Mouse (Mus musculus): ENCODE measurements around the gene Drp2.

Gene Drp2

GRCm38 (mm10) chrX:134403863-134404583 is at the start of gene Drp2:
Drp2 (plus strand) TSS chrX:134404551.
- no peak for DNase-seq

DNA sequence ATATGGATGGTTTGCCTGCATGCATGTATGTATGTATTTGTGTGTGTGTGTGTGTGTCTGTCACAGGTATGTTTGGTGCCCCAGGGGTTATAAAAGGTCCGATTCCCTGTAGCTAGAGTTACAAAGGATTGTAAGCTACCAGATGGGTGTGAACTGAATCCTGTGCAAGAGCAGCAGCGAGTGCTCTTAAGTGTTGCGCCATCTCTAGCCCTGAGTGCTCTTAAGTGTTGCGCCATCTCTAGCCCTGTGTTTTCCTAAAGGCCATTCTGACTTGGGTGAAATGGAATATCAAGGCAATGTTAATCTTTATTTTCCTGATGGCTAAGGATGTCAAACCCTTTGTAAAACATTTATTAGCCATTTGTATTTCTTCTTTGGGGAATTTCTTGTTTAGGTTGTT is 45.0 kb upstream of the Drp2 start:
- no peak for DNase-seq

GRCm38 (mm10) chrX:134362156-134362555 is 42.2 kb upstream of the Drp2 start:
- DNase-seq, result no peak

- no peak for DNase-seq
Observed at GRCm38 (mm10) chrX:134365421-134365820, 38.9 kb upstream of the Drp2 start.

GRCm38 (mm10) chrX:134366547-134366946 is 37.8 kb upstream of the Drp2 start:
- DNase-seq, result no peak

- no peak for DNase-seq
Observed at GRCm38 (mm10) chrX:134371279-134371678, 33.1 kb upstream of the Drp2 start.

- DNase-seq, result no peak
Observed at GRCm38 (mm10) chrX:134374190-134374589, 30.2 kb upstream of the Drp2 start.

GRCm38 (mm10) chrX:134384896-134385295 is 19.5 kb upstream of the Drp2 start:
- DNase-seq, result no peak

GRCm38 (mm10) chrX:134398972-134399371 is 5.4 kb upstream of the Drp2 start:
- DNase-seq, result no peak

DNA sequence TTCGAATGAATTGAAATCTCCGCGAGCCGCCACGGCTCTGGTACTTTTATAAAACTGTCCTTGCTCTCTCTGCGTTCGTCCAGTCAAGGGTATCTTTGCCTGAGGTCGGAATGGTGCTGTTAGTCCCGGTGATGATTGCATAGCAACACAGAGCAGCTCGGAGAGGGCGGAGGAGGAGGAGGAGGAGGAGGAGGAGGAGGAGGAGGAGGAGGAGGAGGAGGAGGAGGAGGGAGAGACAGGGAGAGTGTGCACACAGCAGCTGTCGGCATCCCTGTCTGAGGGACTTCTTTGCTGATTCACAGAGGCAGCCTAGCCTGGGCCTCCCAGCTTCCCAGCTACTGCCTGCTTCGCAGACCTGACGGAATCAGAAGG is 219 bp downstream of the Drp2 start:
- no peak for DNase-seq

GRCm38 (mm10) chrX:134409354-134409900 is 5.1 kb downstream of the Drp2 start:
- DNase-seq, result no peak

GRCm38 (mm10) chrX:134412096-134412495 is 7.7 kb downstream of the Drp2 start:
- DNase-seq, result no peak

DNA sequence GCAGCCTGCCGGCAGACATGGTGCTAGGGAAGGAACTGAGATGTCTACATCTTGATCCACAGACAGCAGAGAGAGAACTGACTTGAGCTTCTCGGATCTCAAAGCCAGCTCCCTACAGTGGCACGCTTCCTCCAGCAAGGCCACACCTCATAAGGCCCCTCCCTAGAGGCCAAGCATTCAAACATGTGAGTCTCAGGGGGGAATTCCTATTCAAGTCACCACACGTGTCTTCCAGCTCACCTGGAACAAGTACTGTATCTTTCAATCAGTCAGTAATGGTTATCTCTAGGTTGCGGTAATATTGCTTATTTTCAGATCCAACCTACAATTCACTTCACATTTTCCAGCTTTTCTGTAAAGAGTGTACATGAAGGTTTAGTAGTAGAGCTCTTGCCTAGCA is 15.7 kb downstream of the Drp2 start:
- no peak for DNase-seq

DNA sequence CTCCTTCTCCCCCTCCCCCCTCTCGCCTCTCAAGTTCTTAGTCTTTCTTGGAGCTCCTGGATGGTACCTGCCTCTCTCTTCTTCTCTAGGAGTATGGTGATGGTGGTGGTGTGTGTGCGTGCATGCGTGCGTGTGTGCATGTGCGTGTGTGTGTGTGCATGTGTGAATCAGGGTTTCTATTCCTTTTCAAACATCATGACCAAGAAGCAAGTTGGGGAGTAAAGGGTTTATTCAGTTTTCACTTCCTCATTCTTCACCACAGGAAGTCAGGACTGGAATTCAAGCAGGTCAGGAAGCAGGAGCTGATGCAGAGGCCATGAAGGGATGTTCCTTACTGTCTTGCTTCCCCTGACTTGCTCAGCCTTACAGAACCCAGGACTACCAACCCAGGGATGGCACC is 19.9 kb downstream of the Drp2 start:
- DNase-seq, result no peak

- DNase-seq, result no peak
Observed at GRCm38 (mm10) chrX:134425798-134426197, 21.4 kb downstream of the Drp2 start.

- no peak for DNase-seq
Observed at GRCm38 (mm10) chrX:134426819-134427218, 22.5 kb downstream of the Drp2 start.

DNA sequence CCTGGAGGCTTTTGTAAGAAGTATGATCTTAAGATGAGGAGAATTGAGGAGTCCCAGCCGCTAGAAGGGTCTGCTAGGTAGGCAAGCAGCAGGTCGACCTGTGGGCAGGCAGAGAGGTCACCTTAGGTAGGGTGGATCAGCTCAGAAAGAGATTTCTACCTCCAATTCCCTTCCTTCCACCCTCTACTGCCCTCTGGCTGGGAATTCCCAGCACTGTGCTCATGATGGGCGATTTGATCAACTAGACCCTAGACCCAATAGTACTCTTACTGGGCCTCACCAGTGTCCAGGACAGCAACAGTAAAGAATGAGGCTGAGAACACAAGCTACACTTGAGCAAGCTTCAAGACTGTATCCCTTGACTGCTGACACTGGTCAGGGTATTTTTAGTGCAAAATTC is 23.0 kb downstream of the Drp2 start:
- DNase-seq, result no peak

DNA sequence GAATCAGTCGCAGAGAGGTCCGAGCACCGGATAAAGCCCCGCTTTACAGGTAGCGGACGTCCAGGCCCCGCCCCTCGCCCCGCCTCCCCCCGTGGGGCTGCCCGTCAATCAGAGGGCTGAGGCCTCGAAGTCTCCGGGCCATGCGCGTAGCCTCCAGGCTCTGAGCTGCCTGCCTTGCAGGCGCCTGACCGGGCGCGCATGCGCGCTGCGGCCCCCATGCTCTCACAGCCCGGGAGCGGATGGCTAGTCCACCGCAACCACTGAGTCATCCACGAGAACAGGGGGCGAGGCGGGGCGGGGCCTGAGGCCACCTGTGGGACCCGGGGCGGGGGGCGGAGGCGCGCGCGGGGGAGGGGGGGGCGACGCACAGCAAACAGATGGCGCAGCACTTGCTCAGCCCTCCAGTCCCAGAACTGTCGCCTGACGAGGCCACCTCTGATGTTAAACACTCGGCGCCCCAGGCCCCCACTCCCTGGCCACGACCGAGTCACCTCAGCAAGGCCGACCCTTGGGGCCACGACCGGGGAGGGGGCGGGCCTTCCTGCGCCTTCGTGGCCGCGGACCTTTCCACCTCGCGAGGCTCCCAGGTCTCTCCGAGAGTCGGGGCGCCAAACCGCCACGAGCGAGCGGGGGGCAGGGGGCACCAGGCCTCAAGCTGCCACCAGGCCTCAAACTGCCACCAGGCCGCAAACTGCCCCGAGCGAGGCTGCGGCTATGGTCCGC is 70.8 kb downstream of the Drp2 start:
- DNase-seq, result no peak

- DNase-seq, result no peak
Observed at GRCm38 (mm10) chrX:134476290-134476689, 71.9 kb downstream of the Drp2 start, which contains the start of gene Taf7l. Taf7l (minus strand) TSS chrX:134476490.

DNA sequence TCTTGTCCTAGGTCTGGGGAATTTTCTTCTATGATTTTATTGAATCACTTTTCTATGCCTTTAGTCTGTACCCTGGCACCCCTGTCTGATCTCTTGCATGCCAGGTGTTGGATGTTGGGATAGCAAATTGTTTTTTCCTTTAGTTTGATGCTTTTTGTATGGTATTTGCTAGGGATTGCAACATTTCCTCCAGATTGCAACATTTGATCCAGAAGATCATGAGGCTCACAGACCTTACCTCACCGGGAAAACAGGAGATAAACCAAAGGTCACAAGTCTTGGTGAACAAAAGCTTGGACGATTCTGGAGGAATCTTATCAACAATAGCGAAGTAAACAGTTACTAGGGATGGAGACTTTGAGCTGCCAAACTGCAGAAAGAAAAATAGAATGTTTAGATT is 77.4 kb downstream of the Drp2 start:
- DNase-seq, result no peak

DNA sequence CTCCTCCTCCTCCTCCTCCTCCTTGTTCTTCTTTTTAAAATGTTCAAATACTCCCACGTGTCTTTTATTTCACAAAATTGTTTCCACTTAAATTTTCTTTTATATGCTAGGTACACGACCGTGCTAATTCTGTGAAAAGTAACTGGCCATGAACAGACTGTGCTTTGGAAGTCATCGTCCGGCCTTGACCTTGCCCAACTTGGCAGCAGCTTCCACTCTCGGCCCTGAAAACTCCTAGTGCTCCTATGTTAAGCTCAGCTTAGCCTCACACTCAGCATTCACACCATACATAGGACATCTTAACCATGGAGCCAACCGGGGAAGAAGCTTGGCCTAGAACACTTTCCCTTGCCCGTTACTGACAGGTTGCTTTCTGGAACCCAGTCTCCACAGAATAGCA is 96.3 kb downstream of the Drp2 start:
- DNase-seq, result no peak
